Mouse (Mus musculus) neural tube, embryonic 11.5 days (tissue): ENCODE data around the gene Tspan14. TPM values are rescaled to one million over a fixed set of nuclear protein-coding genes. Genes with fewer than 3 reads are reported as not detected.

Experiments used
- ATAC-seq: fragments of 200-750 bp; cut with Nextera tagmentation; 2 replicates; pipeline ENCODE4 v1.8.0; 2017; ENCODE audit warnings: moderate number of reproducible peaks, mild to moderate bottlenecking, moderate TSS enrichment, moderate library complexity; ENCODE audit not compliant: insufficient read depth, low FRiP score, low TSS enrichment
- DNase-seq: peaks from one replicate; pipeline ENCODE4 v3.0.0-alpha.2; 2015; ENCODE audit warnings: low spot score
- H3K27ac ChIP-seq: fragments of 300-500 bp; sonication (generic); 2 replicates; pipeline ENCODE4 v1.5.1; 2014; ENCODE audit warnings: low read depth, mild to moderate bottlenecking, low read length
- H3K27me3 ChIP-seq: fragments of 300-500 bp; sonication (generic); 2 replicates; pipeline ENCODE4 v1.6.1; 2014; ENCODE audit warnings: mild to moderate bottlenecking, low read length, mixed read lengths; ENCODE audit not compliant: control insufficient read depth, insufficient read depth
- H3K36me3 ChIP-seq: fragments of 300-500 bp; sonication (generic); 2 replicates; pipeline ENCODE4 v1.6.1; 2014; ENCODE audit warnings: mild to moderate bottlenecking, low read length, moderate library complexity, mixed read lengths; ENCODE audit not compliant: control insufficient read depth, insufficient read depth
- H3K4me1 ChIP-seq: fragments of 300-500 bp; sonication (generic); 2 replicates; pipeline ENCODE4 v1.6.1; 2014; ENCODE audit warnings: low read length, mixed read lengths; ENCODE audit not compliant: control insufficient read depth, insufficient read depth
- H3K4me2 ChIP-seq: fragments of 300-500 bp; sonication (generic); 2 replicates; pipeline ENCODE4 v1.6.1; 2014; ENCODE audit warnings: low read depth, mild to moderate bottlenecking, moderate library complexity
- H3K4me3 ChIP-seq: fragments of 300-500 bp; sonication (generic); 2 replicates; pipeline ENCODE4 v1.5.1; 2014; ENCODE audit warnings: low read depth, low read length
- H3K9ac ChIP-seq: fragments of 300-500 bp; sonication (generic); 2 replicates; pipeline ENCODE4 v1.6.1; 2014; ENCODE audit warnings: mild to moderate bottlenecking, low read length
- H3K9me3 ChIP-seq: fragments of 300-500 bp; sonication (generic); 2 replicates; pipeline ENCODE4 v1.6.1; 2016; ENCODE audit warnings: low read length; ENCODE audit not compliant: control insufficient read depth
- WGBS: fragments of 180-500 bp; shearing (Covaris S2); extraction: QIAGEN DNeasy Blood & Tissue Kit; methylation state at CpG from one replicate; pipeline ENCODE4 v1.1.7; 2014; 5-methylcytosine and 5-hydroxymethylcytosine counted together
- polyA plus RNA-seq: library from polyadenylated mRNA; unstranded; fragments of >200 nt; fragmentation: Nextera tagmentation; extraction: Ambion mirVana; gene quantifications from 2 replicates; pipeline ENCODE4 v1.2.1, GENCODE M21; 2014

Gene Tspan14
- polyA plus RNA-seq, 1 experiment from 2014 or later: 125 TPM

DNA sequence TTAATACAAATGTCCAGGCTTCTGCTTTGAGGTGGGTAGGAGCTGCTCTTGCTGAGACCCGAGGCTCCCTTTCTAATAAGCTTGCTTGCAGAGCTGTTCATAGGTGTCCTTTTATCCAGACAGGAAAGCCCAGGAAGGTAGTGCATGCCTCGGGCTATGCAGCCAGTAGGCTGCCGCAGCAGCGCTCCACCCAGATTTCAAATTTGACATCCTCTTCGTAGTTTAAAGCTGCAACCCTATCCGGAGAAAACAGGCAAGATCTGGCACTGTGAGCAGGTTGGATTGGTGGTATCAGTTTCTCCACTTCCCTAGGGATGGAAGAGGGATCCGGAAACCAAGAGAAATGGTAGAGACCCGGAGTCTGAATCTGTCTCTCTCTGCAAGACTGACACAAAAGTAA is 72.7 kb downstream of the Tspan14 start:
- H3K9ac ChIP-seq: no peak overlapping the region
- no peak for DNase-seq
- WGBS: 75% methylated on average over 8 of the region's 8 CpGs

GRCm38 (mm10) chr14:40893196-40893595 is 73.4 kb downstream of the Tspan14 start, which contains the start of gene Sh2d4b:
Gene Sh2d4b, minus strand, starts transcription at chr14:40893266.
- Histone ChIP-seq H3K4me2 (no peak within 1 kb of the TSS), H3K9me3 (no peaks in the 10 kb centered on the region)
- no peak for ATAC-seq

More for the DNA sequence above, 72.7 kb downstream of the Tspan14 start:
- Histone ChIP-seq H3K27ac (no peak overlapping the region), H3K4me2 (no peak overlapping the region), H3K27me3 (no peaks in the 10 kb centered on the region), H3K36me3 (no peaks in the 10 kb centered on the region), H3K4me3 (no peak overlapping the region), H3K4me1 (no peaks in the 10 kb centered on the region), H3K9me3 (no peaks in the 10 kb centered on the region)
- no peak for ATAC-seq

GRCm38 (mm10) chr14:40892326-40892825 is 74.2 kb downstream of the Tspan14 start:
- Histone ChIP-seq H3K27me3 (no peaks in the 10 kb centered on the region), H3K4me3 (no peak overlapping the region), H3K4me1 (no peaks in the 10 kb centered on the region), H3K36me3 (no peaks in the 10 kb centered on the region), H3K9me3 (no peaks in the 10 kb centered on the region), H3K9ac (no peak overlapping the region), H3K4me2 (no peak overlapping the region), H3K27ac (no peak overlapping the region)
- ATAC-seq (no peak), DNase-seq (no peak)
- WGBS: 92% methylated on average over 7 of the region's 7 CpGs

More at GRCm38 (mm10) chr14:40893196-40893595, 73.4 kb downstream of the Tspan14 start, which contains the start of gene Sh2d4b:
- no peaks in the 10 kb centered on the region for H3K4me1 ChIP-seq
- H3K36me3 ChIP-seq: no peaks in the 10 kb centered on the region
- no peak within 1 kb of the TSS for H3K9ac ChIP-seq
- DNase-seq: no peak
- no peak within 1 kb of the TSS for H3K4me3 ChIP-seq
- no peaks in the 10 kb centered on the region for H3K27me3 ChIP-seq
- WGBS: 74% methylated on average over 3 of the region's 3 CpGs
- H3K27ac ChIP-seq: no peak within 1 kb of the TSS

DNA sequence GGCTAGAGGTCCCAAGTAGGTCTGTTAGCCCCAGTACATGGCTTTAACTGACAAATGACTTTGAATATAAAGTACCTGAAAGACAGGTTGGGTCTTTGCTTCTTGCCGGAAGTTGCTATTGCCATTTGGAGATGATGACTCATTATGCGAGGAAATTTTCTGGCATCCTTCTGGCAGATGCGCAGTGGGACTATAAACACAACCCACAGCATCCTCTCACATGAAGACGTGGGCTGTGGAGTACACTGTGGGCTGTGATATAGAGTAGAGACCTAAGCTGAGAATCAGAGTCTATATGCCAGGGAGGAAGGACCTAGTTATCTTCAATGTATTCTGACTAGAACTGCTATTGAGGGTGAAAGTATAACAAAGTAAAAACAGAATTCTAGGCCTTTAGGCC is 75.1 kb downstream of the Tspan14 start:
- no peaks in the 10 kb centered on the region for H3K36me3 ChIP-seq
- H3K9me3 ChIP-seq: no peaks in the 10 kb centered on the region
- no peak for DNase-seq
- no peak overlapping the region for H3K4me2 ChIP-seq
- H3K9ac ChIP-seq: no peak overlapping the region
- H3K4me3 ChIP-seq: no peak overlapping the region
- no peaks in the 10 kb centered on the region for H3K4me1 ChIP-seq
- H3K27ac ChIP-seq: no peak overlapping the region
- 94% methylated on average over 4 of the region's 4 CpGs for WGBS
- no peaks in the 10 kb centered on the region for H3K27me3 ChIP-seq
- ATAC-seq: no peak

DNA sequence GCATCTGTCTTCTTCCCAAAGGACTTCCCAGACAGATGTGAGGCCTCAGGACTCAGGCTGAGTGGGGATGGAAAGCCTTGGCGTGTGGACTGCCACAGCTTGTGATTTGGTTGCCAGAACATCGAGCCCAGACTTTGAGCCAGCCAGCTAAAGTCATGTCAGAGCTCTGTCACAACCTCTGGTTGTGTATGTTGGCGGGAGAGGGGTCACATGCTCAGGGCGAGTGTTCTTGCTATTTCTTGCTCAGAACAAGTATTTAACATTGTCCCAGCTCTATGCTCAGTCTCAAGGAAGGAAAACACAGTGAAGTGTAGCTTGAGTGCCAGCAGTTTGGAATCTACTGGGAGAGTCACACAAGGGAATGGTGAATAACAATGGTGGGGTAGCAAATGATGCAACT is 76.9 kb downstream of the Tspan14 start:
- Histone ChIP-seq H3K9ac (no peak overlapping the region), H3K36me3 (no peaks in the 10 kb centered on the region), H3K27me3 (no peaks in the 10 kb centered on the region), H3K4me3 (no peak overlapping the region), H3K9me3 (no peaks in the 10 kb centered on the region), H3K4me1 (no peaks in the 10 kb centered on the region), H3K27ac (no peak overlapping the region), H3K4me2 (no peak overlapping the region)
- DNase-seq (no peak), ATAC-seq (no peak)
- 79% methylated on average over 4 of the region's 4 CpGs for WGBS

- 94% methylated on average over 2 of the region's 2 CpGs for WGBS
Observed at GRCm38 (mm10) chr14:40889181-40889580, 77.4 kb downstream of the Tspan14 start.

DNA sequence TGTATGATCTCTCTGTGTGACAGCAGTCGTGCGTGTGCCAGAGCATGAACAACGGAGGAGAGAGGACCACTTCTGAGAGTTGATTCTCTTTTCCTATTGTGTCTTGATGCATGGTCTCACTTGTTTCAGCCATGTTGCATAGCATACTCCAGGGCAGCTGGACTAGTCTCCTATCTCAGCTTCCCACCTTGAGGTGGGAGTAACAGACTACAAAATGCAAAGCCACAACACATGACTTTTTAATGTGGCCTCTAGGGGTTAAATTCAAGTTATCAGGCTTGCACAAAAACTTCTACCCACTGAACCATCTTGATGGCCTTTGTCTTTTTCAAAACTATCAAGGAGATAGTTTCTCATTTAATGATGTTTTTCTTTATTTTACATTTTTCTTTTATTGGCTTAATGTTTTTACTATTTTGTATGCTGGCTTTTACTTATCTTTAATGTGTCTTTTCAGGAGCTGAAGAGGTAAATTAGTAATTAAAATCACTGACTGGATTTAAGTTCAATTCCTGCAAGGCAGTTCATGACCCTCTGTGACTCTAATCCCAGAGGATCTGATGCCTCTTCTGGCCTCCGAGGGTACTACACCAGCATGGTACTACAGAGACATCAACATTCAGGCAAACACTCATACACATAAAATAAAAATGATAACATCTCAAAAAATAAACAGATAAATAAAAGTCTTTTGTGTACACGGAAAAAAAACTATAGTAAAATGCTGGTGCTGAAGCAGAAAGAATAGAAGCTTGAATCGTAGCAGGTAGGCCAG is 80.0 kb downstream of the Tspan14 start:
- no peak overlapping the region for H3K4me3 ChIP-seq
- ATAC-seq (no peak), DNase-seq (no peak)
- H3K4me1 ChIP-seq: no peaks in the 10 kb centered on the region
- no peaks in the 10 kb centered on the region for H3K9me3 ChIP-seq
- H3K27ac ChIP-seq: no peak overlapping the region
- no peaks in the 10 kb centered on the region for H3K27me3 ChIP-seq
- H3K9ac ChIP-seq: no peak overlapping the region
- no peak overlapping the region for H3K4me2 ChIP-seq
- WGBS: 86% methylated on average over 6 of the region's 6 CpGs
- no peaks in the 10 kb centered on the region for H3K36me3 ChIP-seq

More at GRCm38 (mm10) chr14:40889181-40889580, 77.4 kb downstream of the Tspan14 start:
- Histone ChIP-seq H3K4me2 (no peak overlapping the region), H3K9ac (no peak overlapping the region), H3K36me3 (no peaks in the 10 kb centered on the region), H3K27me3 (no peaks in the 10 kb centered on the region), H3K4me1 (no peaks in the 10 kb centered on the region), H3K27ac (no peak overlapping the region), H3K4me3 (no peak overlapping the region), H3K9me3 (no peaks in the 10 kb centered on the region)
- ATAC-seq (no peak), DNase-seq (no peak)

GRCm38 (mm10) chr14:40885752-40886151 is 80.9 kb downstream of the Tspan14 start:
- no peak overlapping the region for H3K4me2 ChIP-seq
- DNase-seq (no peak), ATAC-seq (no peak)
- H3K4me1 ChIP-seq: no peaks in the 10 kb centered on the region
- H3K4me3 ChIP-seq: no peak overlapping the region
- WGBS: 64% methylated on average over 1 of the region's 1 CpGs
- H3K36me3 ChIP-seq: no peaks in the 10 kb centered on the region
- no peak overlapping the region for H3K27ac ChIP-seq
- no peaks in the 10 kb centered on the region for H3K9me3 ChIP-seq
- no peak overlapping the region for H3K9ac ChIP-seq
- no peaks in the 10 kb centered on the region for H3K27me3 ChIP-seq

DNA sequence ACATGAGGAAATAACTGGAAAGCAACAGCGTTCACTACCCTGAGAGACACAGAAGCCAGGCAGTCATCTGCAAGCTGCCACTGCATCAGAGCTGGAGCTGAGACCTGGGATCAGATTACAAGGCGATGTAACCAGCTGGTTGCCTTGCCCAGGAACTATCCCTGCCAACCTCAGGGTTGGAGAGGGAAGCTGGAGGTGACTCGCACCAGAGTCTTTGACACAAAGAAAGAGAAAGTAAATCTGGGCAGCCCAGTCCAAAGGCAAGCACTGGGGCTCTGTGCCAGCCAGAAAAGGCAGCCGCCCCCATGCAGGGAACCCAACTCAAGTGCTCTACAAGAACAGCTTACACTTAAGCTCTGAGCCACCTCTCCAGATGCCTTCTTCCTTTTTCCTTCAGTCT is 81.4 kb downstream of the Tspan14 start:
- Histone ChIP-seq H3K9me3 (no peaks in the 10 kb centered on the region), H3K4me2 (no peak overlapping the region), H3K9ac (no peak overlapping the region), H3K36me3 (no peaks in the 10 kb centered on the region), H3K27ac (no peak overlapping the region), H3K4me1 (no peaks in the 10 kb centered on the region), H3K4me3 (no peak overlapping the region), H3K27me3 (no peaks in the 10 kb centered on the region)
- no peak for ATAC-seq
- DNase-seq: no peak
- 32% methylated on average over 4 of the region's 4 CpGs for WGBS
